Mouse (Mus musculus): ENCODE results near the gene Exoc6. TPM values are rescaled to one million over a fixed set of nuclear protein-coding genes. Genes with fewer than 3 reads are reported as not detected.

Gene Exoc6
- total RNA-seq, 4 experiments from 2014 or later: 53.9 to 59.3 (median 55.6) TPM

- no peak for DNase-seq (ENCODE audit: low spot score in 2 of 2)
These were observed 136.1 kb downstream of the Exoc6 start for GRCm38 (mm10) chr19:37686347-37686746.

- no peak for DNase-seq (ENCODE audit: low spot score in 2 of 2)
These were observed 137.0 kb downstream of the Exoc6 start for GRCm38 (mm10) chr19:37686941-37687850.

- DNase-seq (ENCODE audit: low spot score in 2 of 2): no peak
These were observed 139.3 kb downstream of the Exoc6 start for GRCm38 (mm10) chr19:37689478-37689877.

GRCm38 (mm10) chr19:37690716-37691115, 140.5 kb downstream of the Exoc6 start:
- DNase-seq (ENCODE audit: low spot score in 2 of 2): no peak

- no peak for DNase-seq (ENCODE audit: low spot score in 2 of 2)
These were observed 142.7 kb downstream of the Exoc6 start for GRCm38 (mm10) chr19:37692879-37693278.

- no peak for DNase-seq (ENCODE audit: low spot score in 2 of 2)
These were observed 144.9 kb downstream of the Exoc6 start for GRCm38 (mm10) chr19:37695146-37695545.

GRCm38 (mm10) chr19:37695762-37696602, 145.8 kb downstream of the Exoc6 start:
- no peak for DNase-seq (ENCODE audit: low spot score in 2 of 2)

GRCm38 (mm10) chr19:37696603-37697334, 146.6 kb downstream of the Exoc6 start:
- no peak for DNase-seq (ENCODE audit: low spot score in 2 of 2)

- DNase-seq (ENCODE audit: low spot score in 2 of 2): no peak
These were observed 147.1 kb downstream of the Exoc6 start for GRCm38 (mm10) chr19:37697335-37697636.

GRCm38 (mm10) chr19:37697651-37698272, 147.5 kb downstream of the Exoc6 start, which contains the start of gene Cyp26a1:
Cyp26a1 (plus strand) TSS chr19:37697798.
- no peak for DNase-seq (ENCODE audit: low spot score in 2 of 2)

GRCm38 (mm10) chr19:37698273-37699160, 148.3 kb downstream of the Exoc6 start:
- DNase-seq (ENCODE audit: low spot score in 2 of 2): no peak

- DNase-seq (ENCODE audit: low spot score in 2 of 2): no peak
These were observed 149.5 kb downstream of the Exoc6 start for GRCm38 (mm10) chr19:37699711-37700110.

GRCm38 (mm10) chr19:37702377-37703076, 152.3 kb downstream of the Exoc6 start:
- DNase-seq (ENCODE audit: low spot score in 2 of 2): no peak

- peak in 1 of 2 experiments; percentile 28 for DNase-seq (ENCODE audit: low spot score in 2 of 2)
These were observed 153.8 kb downstream of the Exoc6 start for GRCm38 (mm10) chr19:37703902-37704509.

- DNase-seq (ENCODE audit: low spot score in 2 of 2): no peak
These were observed 155.5 kb downstream of the Exoc6 start for GRCm38 (mm10) chr19:37705722-37706121.

- DNase-seq (ENCODE audit: low spot score in 2 of 2): no peak
These were observed 164.5 kb downstream of the Exoc6 start for GRCm38 (mm10) chr19:37714681-37715080.

- no peak for DNase-seq (ENCODE audit: low spot score in 2 of 2)
These were observed 165.8 kb downstream of the Exoc6 start for GRCm38 (mm10) chr19:37715980-37716379.

GRCm38 (mm10) chr19:37716524-37717175, 166.4 kb downstream of the Exoc6 start:
- no peak for DNase-seq (ENCODE audit: low spot score in 2 of 2)

Measured in gastrocnemius, adult 8-10 months (tissue).